Mouse (Mus musculus) midbrain, embryonic 16.5 days (tissue): ENCODE measurements at regions not wholly inside any gene's neighbourhood (a gene's known extent, or its start where the extent isn't known, plus 50 kb on each side); places are given as distances from the start of the nearest gene placed in this dataset.

Experiments used
- ATAC-seq: fragments of 200-750 bp; cut with Nextera tagmentation; 2 replicates; pipeline ENCODE4 v1.8.0; 2017; ENCODE audit warnings: moderate TSS enrichment
- H3K27ac ChIP-seq: fragments of 300-500 bp; sonication (generic); 2 replicates; pipeline ENCODE4 v1.5.1; 2014; ENCODE audit warnings: mild to moderate bottlenecking, low read length, mixed read lengths
- H3K27me3 ChIP-seq: fragments of 300-500 bp; sonication (generic); 2 replicates; pipeline ENCODE4 v1.6.1; 2014; ENCODE audit warnings: low read depth, low read length, mixed read lengths; ENCODE audit not compliant: control insufficient read depth, insufficient read depth
- H3K36me3 ChIP-seq: fragments of 300-500 bp; sonication (generic); 2 replicates; pipeline ENCODE4 v1.6.1; 2014; ENCODE audit warnings: mild to moderate bottlenecking, low read length, moderate library complexity, mixed read lengths; ENCODE audit not compliant: control insufficient read depth, insufficient read depth
- H3K4me1 ChIP-seq: fragments of 300-500 bp; sonication (generic); 2 replicates; pipeline ENCODE4 v1.6.1; 2014; ENCODE audit warnings: mild to moderate bottlenecking, low read length, mixed read lengths; ENCODE audit not compliant: control insufficient read depth, insufficient read depth
- H3K4me2 ChIP-seq: fragments of 300-500 bp; sonication (generic); 2 replicates; pipeline ENCODE4 v1.6.1; 2014; ENCODE audit warnings: mild to moderate bottlenecking, low read length, mixed read lengths
- H3K4me3 ChIP-seq: fragments of 300-500 bp; sonication (generic); 2 replicates; pipeline ENCODE4 v1.5.1; 2014; ENCODE audit warnings: low read depth, mild to moderate bottlenecking, low read length, moderate library complexity, mixed read lengths
- H3K9ac ChIP-seq: fragments of 300-500 bp; sonication (generic); 2 replicates; pipeline ENCODE4 v1.6.1; 2014; ENCODE audit warnings: low read depth, low read length, mixed read lengths
- H3K9me3 ChIP-seq: fragments of 300-500 bp; sonication (generic); replicated peaks from 2 replicates; pipeline ENCODE4 v1.6.1; 2014; ENCODE audit warnings: mild to moderate bottlenecking, low read length, mixed read lengths; ENCODE audit not compliant: control insufficient read depth, poor library complexity, severe bottlenecking
- WGBS: fragments of 180-500 bp; shearing (Covaris S2); extraction: QIAGEN DNeasy Blood & Tissue Kit; methylation state at CpG from one replicate; pipeline ENCODE4 v1.1.7; 2014; 5-methylcytosine and 5-hydroxymethylcytosine counted together

- no peak for ATAC-seq
- WGBS = 83% methylated on average over 2 of the region's 2 CpGs
- no peaks in the 10 kb centered on the region for H3K27me3 ChIP-seq
- no peak overlapping the region for H3K4me3 ChIP-seq
- H3K9ac ChIP-seq = no peak overlapping the region
- no peaks in the 10 kb centered on the region for H3K9me3 ChIP-seq
- H3K4me2 ChIP-seq = no peak overlapping the region
- H3K4me1 ChIP-seq = no peaks in the 10 kb centered on the region
- no peaks in the 10 kb centered on the region for H3K36me3 ChIP-seq
- no peak overlapping the region for H3K27ac ChIP-seq
Observed at GRCm38 (mm10) chr7:70669065-70669464, 302.5 kb upstream of the Nr2f2 start.

- Histone ChIP-seq H3K9ac (no peak overlapping the region), H3K27ac (no peak overlapping the region), H3K36me3 (no peaks in the 10 kb centered on the region), H3K4me2 (no peak overlapping the region), H3K4me1 (no peaks in the 10 kb centered on the region), H3K27me3 (no peaks in the 10 kb centered on the region), H3K9me3 (no peaks in the 10 kb centered on the region; the same call in 1 of the 2 replicates), H3K4me3 (no peak overlapping the region)
- 51% methylated on average over 5 of the region's 5 CpGs for WGBS
- ATAC-seq = no peak
Observed at GRCm38 (mm10) chr7:70660162-70660561, 293.6 kb upstream of the Nr2f2 start.

GRCm38 (mm10) chr7:70649760-70650377 is 283.3 kb upstream of the Nr2f2 start:
- no peak overlapping the region for H3K4me2 ChIP-seq
- no peaks in the 10 kb centered on the region for H3K9me3 ChIP-seq
- no peaks in the 10 kb centered on the region for H3K4me1 ChIP-seq
- WGBS = 85% methylated on average over 8 of the region's 8 CpGs
- no peak overlapping the region for H3K4me3 ChIP-seq
- no peaks in the 10 kb centered on the region for H3K36me3 ChIP-seq
- H3K27ac ChIP-seq = no peak overlapping the region
- ATAC-seq = no peak
- no peak overlapping the region for H3K9ac ChIP-seq
- no peaks in the 10 kb centered on the region for H3K27me3 ChIP-seq

- ATAC-seq = no peak
- 78% methylated on average over 2 of the region's 2 CpGs for WGBS
Observed at GRCm38 (mm10) chr7:70646801-70647200, 280.3 kb upstream of the Nr2f2 start.

GRCm38 (mm10) chr7:70643694-70644301 is 277.3 kb upstream of the Nr2f2 start:
- H3K4me1 ChIP-seq = no peaks in the 10 kb centered on the region
- no peak overlapping the region for H3K4me3 ChIP-seq
- no peak overlapping the region for H3K9ac ChIP-seq
- H3K36me3 ChIP-seq = no peaks in the 10 kb centered on the region
- H3K4me2 ChIP-seq = no peak overlapping the region
- H3K27ac ChIP-seq = no peak overlapping the region
- no peaks in the 10 kb centered on the region for H3K9me3 ChIP-seq
- WGBS = 44% methylated on average over 9 of the region's 9 CpGs
- ATAC-seq = no peak
- no peaks in the 10 kb centered on the region for H3K27me3 ChIP-seq

More at GRCm38 (mm10) chr7:70646801-70647200, 280.3 kb upstream of the Nr2f2 start:
- Histone ChIP-seq H3K36me3 (no peaks in the 10 kb centered on the region), H3K4me1 (no peaks in the 10 kb centered on the region), H3K27ac (no peak overlapping the region), H3K9ac (no peak overlapping the region), H3K27me3 (no peaks in the 10 kb centered on the region), H3K9me3 (no peaks in the 10 kb centered on the region), H3K4me2 (no peak overlapping the region), H3K4me3 (no peak overlapping the region)

GRCm38 (mm10) chr7:70643055-70643454 is 276.5 kb upstream of the Nr2f2 start:
- H3K9me3 ChIP-seq = no peaks in the 10 kb centered on the region
- WGBS = 100% methylated on average over 1 of the region's 1 CpGs
- no peak for ATAC-seq
- no peak overlapping the region for H3K4me3 ChIP-seq
- no peak overlapping the region for H3K4me2 ChIP-seq
- no peaks in the 10 kb centered on the region for H3K36me3 ChIP-seq
- no peaks in the 10 kb centered on the region for H3K4me1 ChIP-seq
- H3K9ac ChIP-seq = no peak overlapping the region
- no peak overlapping the region for H3K27ac ChIP-seq
- H3K27me3 ChIP-seq = no peaks in the 10 kb centered on the region

GRCm38 (mm10) chr7:70641217-70641616 is 274.7 kb upstream of the Nr2f2 start:
- H3K27ac ChIP-seq = no peak overlapping the region
- H3K9me3 ChIP-seq = no peaks in the 10 kb centered on the region
- no peak overlapping the region for H3K9ac ChIP-seq
- no peaks in the 10 kb centered on the region for H3K27me3 ChIP-seq
- H3K4me2 ChIP-seq = no peak overlapping the region
- no peak overlapping the region for H3K4me3 ChIP-seq
- no peaks in the 10 kb centered on the region for H3K4me1 ChIP-seq
- no peaks in the 10 kb centered on the region for H3K36me3 ChIP-seq
- no peak for ATAC-seq
- 52% methylated on average over 11 of the region's 11 CpGs for WGBS

- Histone ChIP-seq H3K4me1 (no peaks in the 10 kb centered on the region), H3K9me3 (no peaks in the 10 kb centered on the region), H3K9ac (no peak overlapping the region), H3K4me2 (no peak overlapping the region), H3K27me3 (no peaks in the 10 kb centered on the region), H3K27ac (no peak overlapping the region), H3K36me3 (no peaks in the 10 kb centered on the region), H3K4me3 (no peak overlapping the region)
- no peak for ATAC-seq
- WGBS = 82% methylated on average over 11 of the region's 11 CpGs
Observed at GRCm38 (mm10) chr7:70640574-70640973, 274.0 kb upstream of the Nr2f2 start.

GRCm38 (mm10) chr7:70638161-70638560 is 271.6 kb upstream of the Nr2f2 start:
- Histone ChIP-seq H3K4me2 (no peak overlapping the region), H3K27me3 (no peaks in the 10 kb centered on the region), H3K4me3 (no peak overlapping the region), H3K9me3 (no peaks in the 10 kb centered on the region), H3K4me1 (no peaks in the 10 kb centered on the region; the same call in 1 of the 2 replicates), H3K36me3 (no peaks in the 10 kb centered on the region), H3K9ac (no peak overlapping the region), H3K27ac (no peak overlapping the region)
- no peak for ATAC-seq
- 70% methylated on average over 2 of the region's 2 CpGs for WGBS
